Mouse (Mus musculus): ENCODE measurements at regions not wholly inside any gene's neighbourhood (a gene's known extent, or its start where the extent isn't known, plus 50 kb on each side); places are given as distances from the start of the nearest gene placed in this dataset.

GRCm38 (mm10) chr16:24193945-24194344, 199.4 kb upstream of the Lpp start:
- Histone ChIP-seq H3K9ac (ENCODE audit: low read length) (no peak overlapping the region), H3K27ac (replicated peaks) (no peak overlapping the region), H3K4me1 (replicated peaks; ENCODE audit: control insufficient read depth, insufficient read depth) (no peaks in the 10 kb centered on the region), H3K36me3 (ENCODE audit: control insufficient read depth, insufficient read depth, low read length) (no peaks in the 10 kb centered on the region), H3K27me3 (ENCODE audit: control insufficient read depth, insufficient read depth, low read length) (no peaks in the 10 kb centered on the region), H3K4me2 (replicated peaks; ENCODE audit: low read depth) (no peak overlapping the region), H3K9me3 (ENCODE audit: control insufficient read depth, low read length) (no peaks in the 10 kb centered on the region), H3K4me3 (ENCODE audit: low read depth, low read length) (no peak overlapping the region)
- no peak for TF ChIP-seq EP300 (optimal IDR thresholded peaks at IDR 0.05)
- no peak for TF ChIP-seq CTCF (IDR thresholded peaks at IDR 0.05; ENCODE audit: low read depth)
- ATAC-seq (ENCODE audit: low FRiP score, low TSS enrichment): no peak
- 60% methylated on average over 2 of the region's 2 CpGs for WGBS
- DNase-seq (ENCODE audit: low spot score): no peak

DNA sequence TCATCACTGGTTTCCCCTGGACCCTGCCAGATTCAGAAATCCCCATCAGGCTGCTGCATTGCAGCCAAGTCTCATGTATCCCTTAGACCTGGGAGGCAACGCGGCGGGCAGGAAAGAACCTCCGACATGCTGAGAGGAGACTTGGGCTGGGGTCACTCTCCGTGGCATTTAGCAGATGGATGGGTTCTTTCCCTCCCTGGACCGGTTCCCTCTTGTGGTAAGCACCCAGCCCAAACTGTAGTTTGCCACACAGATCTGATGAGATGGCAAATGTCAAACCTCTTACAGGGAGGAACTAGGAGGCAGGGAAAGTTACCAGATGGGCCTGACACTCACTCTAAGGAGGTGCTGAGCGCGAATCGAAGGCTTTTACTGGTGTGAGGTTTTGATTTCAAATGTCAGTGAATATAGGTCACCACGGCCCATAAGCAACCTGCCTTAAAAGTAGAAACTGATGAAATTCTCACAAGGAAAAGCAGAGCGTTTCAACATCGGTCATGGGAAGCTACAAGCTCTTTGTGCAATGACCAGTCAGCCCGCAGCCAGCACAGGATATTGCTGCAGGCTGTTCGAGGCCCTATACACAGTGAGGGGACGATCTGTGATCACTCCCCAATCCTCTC, 199.9 kb upstream of the Lpp start:
- Histone ChIP-seq H3K27ac (replicated peaks) (no peak overlapping the region), H3K4me3 (ENCODE audit: low read depth, low read length) (no peak overlapping the region), H3K4me1 (replicated peaks; ENCODE audit: control insufficient read depth, insufficient read depth) (no peaks in the 10 kb centered on the region), H3K27me3 (ENCODE audit: control insufficient read depth, insufficient read depth, low read length) (no peaks in the 10 kb centered on the region), H3K36me3 (ENCODE audit: control insufficient read depth, insufficient read depth, low read length) (no peaks in the 10 kb centered on the region), H3K9me3 (ENCODE audit: control insufficient read depth, low read length) (no peaks in the 10 kb centered on the region), H3K4me2 (replicated peaks; ENCODE audit: low read depth) (no peak overlapping the region), H3K9ac (ENCODE audit: low read length) (no peak overlapping the region)
- 70% methylated on average over 15 of the region's 15 CpGs for whole genome bisulfite sequencing
- DNase-seq (ENCODE audit: low spot score): no peak
- ATAC-seq (ENCODE audit: low FRiP score, low TSS enrichment): no peak
- TF ChIP-seq CTCF (IDR thresholded peaks at IDR 0.05; ENCODE audit: low read depth) (no peak), EP300 (optimal IDR thresholded peaks at IDR 0.05) (no peak)

DNA sequence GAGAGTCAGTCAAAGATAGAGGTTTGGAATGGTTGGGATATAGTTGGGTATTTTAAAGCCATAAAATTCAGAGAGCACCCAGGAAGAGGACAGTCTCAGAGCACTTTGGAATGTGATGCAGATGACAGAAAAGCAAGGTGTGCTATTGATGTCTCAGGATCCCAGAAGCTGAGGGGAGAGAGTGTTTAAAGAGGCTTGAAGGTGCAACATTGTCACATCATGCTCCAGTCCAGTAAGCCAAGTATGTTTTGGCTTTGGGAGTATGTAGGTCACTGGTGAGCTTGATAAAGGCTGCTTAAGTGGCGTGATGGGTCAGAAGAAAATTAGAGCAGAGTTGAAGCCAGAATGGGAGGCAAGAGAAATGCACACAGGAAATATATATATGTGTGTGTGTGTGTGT, 201.3 kb upstream of the Lpp start:
- H3K4me1 ChIP-seq (replicated peaks; ENCODE audit: control insufficient read depth, insufficient read depth): no peaks in the 10 kb centered on the region
- H3K27ac ChIP-seq (replicated peaks): no peak overlapping the region
- ATAC-seq (ENCODE audit: low FRiP score, low TSS enrichment) (no peak), DNase-seq (ENCODE audit: low spot score) (no peak)
- H3K9ac ChIP-seq (ENCODE audit: low read length): no peak overlapping the region
- TF ChIP-seq CTCF (IDR thresholded peaks at IDR 0.05; ENCODE audit: low read depth) (no peak), EP300 (optimal IDR thresholded peaks at IDR 0.05) (no peak)
- no peak overlapping the region for H3K4me3 ChIP-seq (ENCODE audit: low read depth, low read length)
- no peaks in the 10 kb centered on the region for H3K36me3 ChIP-seq (ENCODE audit: control insufficient read depth, insufficient read depth, low read length)
- H3K4me2 ChIP-seq (replicated peaks; ENCODE audit: low read depth): no peak overlapping the region
- H3K9me3 ChIP-seq (ENCODE audit: control insufficient read depth, low read length): no peaks in the 10 kb centered on the region
- H3K27me3 ChIP-seq (ENCODE audit: control insufficient read depth, insufficient read depth, low read length): no peaks in the 10 kb centered on the region
- WGBS: 83% methylated on average over 1 of the region's 1 CpGs

GRCm38 (mm10) chr16:24187131-24187530, 198.5 kb upstream of the Bcl6 start:
- Histone ChIP-seq H3K9ac (ENCODE audit: low read length) (no peak overlapping the region), H3K36me3 (ENCODE audit: control insufficient read depth, insufficient read depth, low read length) (no peaks in the 10 kb centered on the region), H3K4me1 (replicated peaks; ENCODE audit: control insufficient read depth, insufficient read depth) (no peaks in the 10 kb centered on the region), H3K4me2 (replicated peaks; ENCODE audit: low read depth) (no peak overlapping the region), H3K27me3 (ENCODE audit: control insufficient read depth, insufficient read depth, low read length) (no peaks in the 10 kb centered on the region), H3K4me3 (ENCODE audit: low read depth, low read length) (no peak overlapping the region), H3K9me3 (ENCODE audit: control insufficient read depth, low read length) (no peaks in the 10 kb centered on the region), H3K27ac (replicated peaks) (no peak overlapping the region)
- no peak for TF ChIP-seq EP300 (optimal IDR thresholded peaks at IDR 0.05)
- TF ChIP-seq CTCF (IDR thresholded peaks at IDR 0.05; ENCODE audit: low read depth): no peak
- ATAC-seq (ENCODE audit: low FRiP score, low TSS enrichment) (no peak), DNase-seq (ENCODE audit: low spot score) (no peak)
- WGBS: 76% methylated on average over 6 of the region's 6 CpGs

GRCm38 (mm10) chr16:24185989-24186388, 197.3 kb upstream of the Bcl6 start:
- Histone ChIP-seq H3K36me3 (ENCODE audit: control insufficient read depth, insufficient read depth, low read length) (no peaks in the 10 kb centered on the region), H3K9me3 (ENCODE audit: control insufficient read depth, low read length) (no peaks in the 10 kb centered on the region), H3K27me3 (ENCODE audit: control insufficient read depth, insufficient read depth, low read length) (no peaks in the 10 kb centered on the region), H3K9ac (ENCODE audit: low read length) (no peak overlapping the region), H3K4me2 (replicated peaks; ENCODE audit: low read depth) (no peak overlapping the region), H3K4me1 (replicated peaks; ENCODE audit: control insufficient read depth, insufficient read depth) (no peaks in the 10 kb centered on the region), H3K4me3 (ENCODE audit: low read depth, low read length) (no peak overlapping the region), H3K27ac (replicated peaks) (no peak overlapping the region)
- 79% methylated on average over 6 of the region's 6 CpGs for WGBS
- TF ChIP-seq CTCF (IDR thresholded peaks at IDR 0.05; ENCODE audit: low read depth): no peak
- TF ChIP-seq EP300 (optimal IDR thresholded peaks at IDR 0.05): no peak
- DNase-seq (ENCODE audit: low spot score): no peak
- no peak for ATAC-seq (ENCODE audit: low FRiP score, low TSS enrichment)

DNA sequence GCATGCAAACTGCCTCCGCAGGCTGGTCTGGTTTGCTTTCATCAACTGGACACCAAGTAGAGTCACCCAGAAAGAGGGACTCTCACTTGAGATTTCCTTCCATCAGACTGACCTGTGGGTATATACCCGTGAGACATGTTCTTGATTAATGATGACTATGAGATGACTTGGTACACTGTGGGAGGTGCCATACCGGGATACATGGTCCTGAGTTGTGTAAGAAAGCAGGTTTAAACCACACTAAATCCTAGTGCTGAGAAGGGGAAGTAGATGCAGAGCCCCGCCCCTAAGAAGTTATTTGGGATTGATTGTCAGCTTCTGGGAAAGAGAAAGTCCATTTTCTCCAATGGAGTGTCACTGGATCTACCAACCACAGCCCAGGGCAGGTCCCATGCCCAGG, 196.2 kb upstream of the Bcl6 start:
- Histone ChIP-seq H3K4me3 (ENCODE audit: low read depth, low read length) (no peak overlapping the region), H3K36me3 (ENCODE audit: control insufficient read depth, insufficient read depth, low read length) (no peaks in the 10 kb centered on the region), H3K4me1 (replicated peaks; ENCODE audit: control insufficient read depth, insufficient read depth) (no peaks in the 10 kb centered on the region), H3K9ac (ENCODE audit: low read length) (no peak overlapping the region), H3K9me3 (ENCODE audit: control insufficient read depth, low read length) (no peaks in the 10 kb centered on the region), H3K27ac (replicated peaks) (no peak overlapping the region), H3K27me3 (ENCODE audit: control insufficient read depth, insufficient read depth, low read length) (no peaks in the 10 kb centered on the region), H3K4me2 (replicated peaks; ENCODE audit: low read depth) (no peak overlapping the region)
- TF ChIP-seq EP300 (optimal IDR thresholded peaks at IDR 0.05) (no peak), CTCF (IDR thresholded peaks at IDR 0.05; ENCODE audit: low read depth) (no peak)
- WGBS: 75% methylated on average over 4 of the region's 4 CpGs
- ATAC-seq (ENCODE audit: low FRiP score, low TSS enrichment) (no peak), DNase-seq (ENCODE audit: low spot score) (no peak)

Measured in stomach, postnatal 0 days (tissue).